Mouse (Mus musculus) lung, embryonic 15.5 days (tissue): ENCODE results near the gene Grap. TPM values are rescaled to one million over a fixed set of nuclear protein-coding genes. Genes with fewer than 3 reads are reported as not detected.

Source experiments
- ATAC-seq: fragments of 200-750 bp; cut with Nextera tagmentation; 2 replicates; pipeline ENCODE4 v1.8.0; 2017; ENCODE audit warnings: moderate number of reproducible peaks, borderline replicate concordance; ENCODE audit not compliant: low FRiP score, low TSS enrichment; ENCODE audit errors: extremely low read depth
- H3K27ac ChIP-seq: fragments of 300-500 bp; sonication (generic); 2 replicates; pipeline ENCODE4 v1.5.1; 2015; ENCODE audit warnings: moderate library complexity, mild to moderate bottlenecking, inconsistent platforms
- H3K27me3 ChIP-seq: fragments of 300-500 bp; sonication (generic); 2 replicates; pipeline ENCODE4 v1.6.1; 2015; ENCODE audit warnings: inconsistent platforms
- H3K36me3 ChIP-seq: fragments of 300-500 bp; sonication (generic); 2 replicates; pipeline ENCODE4 v1.6.1; 2015; ENCODE audit warnings: inconsistent platforms
- H3K4me1 ChIP-seq: fragments of 300-500 bp; sonication (generic); 2 replicates; pipeline ENCODE4 v1.6.1; 2015; ENCODE audit warnings: inconsistent platforms
- H3K4me2 ChIP-seq: fragments of 300-500 bp; sonication (generic); 2 replicates; pipeline ENCODE4 v1.6.1; 2015; ENCODE audit warnings: inconsistent platforms, mild to moderate bottlenecking, moderate library complexity
- H3K4me3 ChIP-seq: fragments of 300-500 bp; sonication (generic); 2 replicates; pipeline ENCODE4 v1.5.1; 2015; ENCODE audit warnings: mild to moderate bottlenecking, inconsistent platforms
- H3K9ac ChIP-seq: fragments of 300-500 bp; sonication (generic); 2 replicates; pipeline ENCODE4 v1.6.1; 2015; ENCODE audit warnings: inconsistent platforms
- H3K9me3 ChIP-seq: fragments of 300-500 bp; sonication (generic); 2 replicates; pipeline ENCODE4 v1.6.1; 2016; ENCODE audit warnings: inconsistent platforms
- WGBS: fragments of 180-500 bp; shearing (Covaris S2); methylation state at CpG from one replicate; pipeline ENCODE4 v1.1.7; 2015; 5-methylcytosine and 5-hydroxymethylcytosine counted together
- polyA plus RNA-seq: library from polyadenylated mRNA; unstranded; fragments of >200 nt; fragmentation: Nextera tagmentation; extraction: Ambion mirVana; gene quantifications from 2 replicates; pipeline ENCODE4 v1.2.1, GENCODE M21; 2015

Grap gene
- polyA plus RNA-seq, 1 experiment from 2014 or later, result 42.2 TPM

GRCm38 (mm10) chr11:61642106-61642505 lies 11.0 kb upstream of the Grap start:
- Histone ChIP-seq H3K36me3 (no peaks in the 10 kb centered on the region), H3K4me3 (no peak overlapping the region), H3K4me2 (no peak overlapping the region), H3K4me1 (peaks cover 19% of the 10 kb centered on the region; the same call in 1 of the 2 replicates), H3K9me3 (no peaks in the 10 kb centered on the region), H3K9ac (no peak overlapping the region), H3K27me3 (no peaks in the 10 kb centered on the region), H3K27ac (no peak overlapping the region)
- 82% methylated on average over 7 of the region's 7 CpGs for WGBS
- ATAC-seq, result no peak

DNA sequence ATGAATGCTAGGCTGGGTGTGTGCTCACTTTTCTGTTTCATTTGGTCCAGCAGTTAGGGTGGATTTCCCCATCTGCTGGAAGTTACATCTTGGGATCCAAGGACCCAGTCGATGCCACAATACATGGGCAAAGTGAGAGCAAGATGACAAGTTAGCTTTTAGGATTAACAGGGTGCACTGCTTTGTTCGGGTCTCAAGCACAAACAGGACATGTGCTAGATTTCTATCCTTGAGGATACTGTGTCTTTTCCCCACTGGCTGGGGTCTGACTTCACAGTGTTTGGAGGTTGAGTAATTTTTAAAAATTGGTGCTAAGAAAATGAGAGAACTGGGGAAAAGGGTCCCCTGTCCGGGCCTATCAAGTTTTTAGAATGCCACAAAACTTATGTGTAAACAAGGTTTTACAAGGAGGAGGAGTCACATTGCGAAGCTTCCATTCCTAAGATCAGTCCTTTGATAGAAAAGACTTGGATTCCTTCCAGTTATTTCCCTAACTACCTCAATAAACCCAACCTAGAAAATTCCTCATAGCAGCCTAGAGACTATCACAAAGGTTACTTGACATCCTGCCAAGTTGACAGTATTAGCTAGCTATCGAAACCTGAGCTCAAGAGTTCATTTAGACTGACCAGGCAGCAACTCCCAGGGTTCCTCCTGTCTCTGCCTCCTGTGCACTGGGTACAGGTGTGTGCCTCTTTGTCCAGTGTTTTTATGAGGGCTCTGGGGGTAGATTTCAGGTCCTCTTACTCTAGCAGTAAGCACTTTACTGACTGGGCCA lies 9.7 kb upstream of the Grap start:
- Histone ChIP-seq H3K36me3 (no peaks in the 10 kb centered on the region), H3K4me3 (no peak overlapping the region), H3K4me1 (peaks cover 19% of the 10 kb centered on the region; the same call in 1 of the 2 replicates), H3K27me3 (no peaks in the 10 kb centered on the region), H3K9ac (no peak overlapping the region), H3K4me2 (no peak overlapping the region), H3K27ac (0 out of 2 replicates have a peak overlapping the region, but pooled peaks have one; percentile 68), H3K9me3 (no peaks in the 10 kb centered on the region)
- no peak for ATAC-seq
- WGBS, result 57% methylated on average over 5 of the region's 5 CpGs

- H3K27ac ChIP-seq, result peak overlapping the region; percentile 68
- H3K9me3 ChIP-seq, result no peaks in the 10 kb centered on the region
- H3K36me3 ChIP-seq, result no peaks in the 10 kb centered on the region
- H3K4me3 ChIP-seq, result no peak overlapping the region
- no peak overlapping the region for H3K4me2 ChIP-seq
- no peak overlapping the region for H3K9ac ChIP-seq
- no peaks in the 10 kb centered on the region for H3K27me3 ChIP-seq
- peak; percentile 51; the same call in 1 of the 2 replicates for ATAC-seq
- peaks cover 19% of the 10 kb centered on the region; the same call in 1 of the 2 replicates for H3K4me1 ChIP-seq
- 32% methylated on average over 11 of the region's 11 CpGs for WGBS
Measured at GRCm38 (mm10) chr11:61644576-61645326, 8.3 kb upstream of the Grap start.

DNA sequence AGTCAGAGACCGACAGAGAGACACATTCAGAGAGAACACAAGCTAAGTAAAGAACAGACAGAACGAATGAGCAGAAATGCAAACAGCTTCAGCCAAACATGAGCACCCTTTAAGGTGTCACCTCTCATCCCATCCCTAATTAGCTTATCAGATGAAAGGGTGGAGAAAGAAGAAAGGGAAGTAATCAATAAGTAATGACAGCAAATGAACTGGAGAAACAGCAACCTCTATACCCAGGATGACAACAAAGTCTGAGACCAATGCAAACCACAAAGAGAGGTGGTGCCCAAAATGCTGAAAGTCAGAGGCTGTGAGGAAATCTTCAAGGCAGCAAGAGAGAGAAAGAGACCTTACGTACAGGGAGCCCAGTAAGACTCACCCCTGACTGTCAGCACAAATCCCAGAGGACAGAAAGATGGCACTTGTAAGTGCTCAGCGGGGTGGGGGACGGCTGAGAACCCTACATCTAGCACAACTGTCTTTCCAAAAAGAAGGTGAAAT lies 7.7 kb upstream of the Grap start:
- Histone ChIP-seq H3K36me3 (no peaks in the 10 kb centered on the region), H3K4me1 (peaks cover 19% of the 10 kb centered on the region; the same call in 1 of the 2 replicates), H3K9me3 (no peaks in the 10 kb centered on the region), H3K9ac (no peak overlapping the region), H3K27me3 (no peaks in the 10 kb centered on the region), H3K4me3 (no peak overlapping the region), H3K4me2 (no peak overlapping the region), H3K27ac (peak overlapping the region; percentile 68; the same call in 1 of the 2 replicates)
- 55% methylated on average over 5 of the region's 5 CpGs for WGBS
- ATAC-seq, result no peak

GRCm38 (mm10) chr11:61646499-61647039 lies 6.5 kb upstream of the Grap start:
- no peak for ATAC-seq
- Histone ChIP-seq H3K4me1 (peaks cover 19% of the 10 kb centered on the region; the same call in 1 of the 2 replicates), H3K27ac (no peak overlapping the region), H3K27me3 (no peaks in the 10 kb centered on the region), H3K36me3 (no peaks in the 10 kb centered on the region), H3K4me2 (no peak overlapping the region), H3K9me3 (no peaks in the 10 kb centered on the region), H3K4me3 (no peak overlapping the region), H3K9ac (no peak overlapping the region)
- 57% methylated on average over 2 of the region's 2 CpGs for WGBS

DNA sequence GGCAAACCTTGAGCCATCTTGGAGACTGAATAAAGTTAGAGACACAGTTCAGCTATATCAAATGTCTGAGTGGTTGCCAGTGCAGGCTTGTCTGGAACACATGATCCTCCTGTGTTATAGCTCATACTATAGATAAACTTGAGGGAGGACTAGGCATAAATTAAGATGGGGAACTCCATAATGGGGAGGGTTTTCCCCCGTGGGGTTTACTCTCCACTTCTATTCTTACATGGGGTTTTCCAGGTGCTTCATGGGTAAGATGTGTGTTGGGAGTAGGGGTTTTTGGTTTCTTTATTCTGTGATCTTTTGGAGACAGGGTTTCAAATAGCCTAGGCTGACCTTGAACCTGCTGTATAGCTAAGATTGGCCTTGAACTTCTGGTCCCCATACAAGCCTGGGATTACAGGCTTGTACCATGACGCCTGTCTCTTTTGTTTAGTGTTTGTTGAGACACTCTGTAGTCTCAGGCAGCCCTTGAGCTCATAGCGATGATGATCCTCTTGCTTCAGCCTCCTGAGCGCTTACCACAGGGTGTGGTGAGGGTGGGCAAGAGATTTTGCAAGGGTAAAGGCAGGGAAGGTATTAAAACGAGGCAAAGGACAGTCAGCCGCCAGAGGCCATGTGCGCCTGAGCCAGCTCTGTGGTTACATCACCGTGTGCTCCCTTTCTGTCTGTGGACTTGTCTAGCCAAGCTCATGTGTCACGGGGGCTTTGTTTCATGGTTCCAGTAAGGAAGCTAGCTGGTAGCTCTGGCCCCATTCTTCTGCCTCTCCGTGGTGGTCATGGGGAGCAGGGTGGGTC lies 5.8 kb upstream of the Grap start:
- ATAC-seq, result no peak
- Histone ChIP-seq H3K4me3 (no peak overlapping the region), H3K36me3 (no peaks in the 10 kb centered on the region), H3K27me3 (no peaks in the 10 kb centered on the region), H3K9me3 (no peaks in the 10 kb centered on the region), H3K4me1 (peaks cover 19% of the 10 kb centered on the region; the same call in 1 of the 2 replicates), H3K27ac (no peak overlapping the region), H3K9ac (no peak overlapping the region), H3K4me2 (no peak overlapping the region)
- WGBS, result 67% methylated on average over 10 of the region's 10 CpGs

DNA sequence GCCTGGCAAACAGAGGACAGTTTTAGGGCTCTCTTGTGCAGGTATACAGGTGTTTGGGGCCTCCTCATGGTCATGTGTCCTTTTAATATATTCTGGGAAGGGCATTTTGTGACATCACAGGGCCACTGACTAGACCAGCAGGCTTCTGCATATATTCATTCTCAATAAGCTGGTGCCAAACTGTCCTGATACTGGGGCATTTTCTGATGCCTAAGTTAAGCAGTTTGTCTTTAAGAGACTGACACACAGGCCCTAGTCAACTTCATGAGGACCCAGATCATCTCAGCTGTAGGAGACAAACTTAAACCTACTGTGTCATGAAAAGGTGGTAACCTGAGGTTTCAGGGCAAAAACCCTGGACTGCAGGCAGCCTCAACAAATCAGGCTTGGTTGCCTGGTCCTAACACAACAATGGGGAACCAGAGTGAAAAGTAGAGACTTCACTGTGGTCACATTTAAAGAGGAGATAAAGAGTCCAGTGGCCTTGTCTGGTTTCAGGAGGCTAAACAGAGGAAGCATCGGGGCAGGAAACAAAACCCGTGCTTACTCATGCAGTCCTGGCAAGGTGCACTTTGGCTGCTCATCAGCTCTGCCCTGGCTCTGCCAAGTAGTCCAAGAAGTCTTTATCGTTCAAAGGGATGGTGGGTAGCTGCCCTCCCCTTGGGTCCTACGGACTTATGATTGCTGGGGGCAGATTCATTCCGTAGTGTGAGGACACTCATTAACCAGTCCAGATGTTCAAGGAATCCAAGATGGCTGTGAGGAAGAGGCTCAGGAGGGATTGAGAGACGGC lies 4.9 kb upstream of the Grap start:
- H3K9me3 ChIP-seq, result no peaks in the 10 kb centered on the region
- H3K27me3 ChIP-seq, result no peaks in the 10 kb centered on the region
- 64% methylated on average over 6 of the region's 6 CpGs for WGBS
- no peak for ATAC-seq
- H3K4me2 ChIP-seq, result no peak overlapping the region
- H3K9ac ChIP-seq, result no peak overlapping the region
- peaks cover 21% of the 10 kb centered on the region; the same call in 1 of the 2 replicates for H3K4me1 ChIP-seq
- H3K36me3 ChIP-seq, result no peaks in the 10 kb centered on the region
- H3K4me3 ChIP-seq, result no peak overlapping the region
- H3K27ac ChIP-seq, result no peak overlapping the region

GRCm38 (mm10) chr11:61648749-61649115 lies 4.3 kb upstream of the Grap start:
- no peak overlapping the region for H3K27ac ChIP-seq
- H3K4me3 ChIP-seq, result no peak overlapping the region
- H3K4me1 ChIP-seq, result peaks cover 17% of the 10 kb centered on the region; the same call in 1 of the 2 replicates
- H3K4me2 ChIP-seq, result no peak overlapping the region
- no peak for ATAC-seq
- H3K9ac ChIP-seq, result no peak overlapping the region
- H3K27me3 ChIP-seq, result no peaks in the 10 kb centered on the region
- H3K9me3 ChIP-seq, result no peaks in the 10 kb centered on the region
- WGBS, result 67% methylated on average over 7 of the region's 7 CpGs
- no peaks in the 10 kb centered on the region for H3K36me3 ChIP-seq

- ATAC-seq, result no peak
- 85% methylated on average over 5 of the region's 5 CpGs for WGBS
- Histone ChIP-seq H3K27ac (no peak overlapping the region), H3K9ac (no peak overlapping the region), H3K9me3 (no peaks in the 10 kb centered on the region), H3K27me3 (no peaks in the 10 kb centered on the region), H3K4me2 (no peak overlapping the region), H3K4me3 (no peak overlapping the region), H3K36me3 (no peaks in the 10 kb centered on the region), H3K4me1 (peaks cover 14% of the 10 kb centered on the region; the same call in 1 of the 2 replicates)
Measured at GRCm38 (mm10) chr11:61649163-61649580, 3.9 kb upstream of the Grap start.

DNA sequence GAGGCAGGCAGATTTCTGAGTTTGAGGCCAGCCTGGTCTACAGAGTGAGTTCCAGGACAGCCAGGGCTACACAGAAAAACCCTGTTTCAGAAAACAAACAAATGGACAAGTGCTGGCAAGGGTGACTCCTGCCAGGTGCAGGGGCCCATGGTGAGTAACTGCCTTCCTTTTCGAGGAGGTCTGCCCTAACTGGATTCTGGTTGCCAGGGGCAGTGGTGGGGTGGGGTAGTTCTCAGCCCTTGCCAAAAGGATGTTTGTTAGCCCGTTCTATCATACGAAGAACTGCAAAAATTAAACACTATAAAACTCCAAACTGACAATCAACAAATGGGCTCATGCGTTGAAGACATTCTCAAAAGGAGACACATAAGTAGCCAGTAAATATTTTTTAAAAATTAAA lies 3.4 kb upstream of the Grap start:
- no peak overlapping the region for H3K9ac ChIP-seq
- no peaks in the 10 kb centered on the region for H3K36me3 ChIP-seq
- H3K27me3 ChIP-seq, result no peaks in the 10 kb centered on the region
- H3K4me2 ChIP-seq, result no peak overlapping the region
- no peak overlapping the region for H3K27ac ChIP-seq
- H3K4me1 ChIP-seq, result peaks cover 9% of the 10 kb centered on the region; the same call in 1 of the 2 replicates
- no peaks in the 10 kb centered on the region for H3K9me3 ChIP-seq
- no peak for ATAC-seq
- 72% methylated on average over 4 of the region's 4 CpGs for WGBS
- H3K4me3 ChIP-seq, result no peak overlapping the region
